Mouse (Mus musculus) thymus, adult 2 months (tissue): Measurements from ENCODE around the gene Ghitm. TPM values are rescaled to one million over a fixed set of nuclear protein-coding genes. Genes with fewer than 3 reads are reported as not detected.

Experiments
- DNase-seq: peaks from one replicate; pipeline ENCODE4 v3.0.0; 2021
- H3K27ac ChIP-seq: fragments of 200-500 bp; 2 replicates; pipeline ENCODE4 v1.5.1; 2012; ENCODE audit warnings: low read length, control low read depth; ENCODE audit not compliant: control insufficient read depth, insufficient read depth
- H3K27me3 ChIP-seq: fragments of 200-500 bp; 2 replicates; pipeline ENCODE4 v1.6.1; 2012; ENCODE audit warnings: mild to moderate bottlenecking, low read length, moderate library complexity, mixed read lengths; ENCODE audit not compliant: control insufficient read depth, insufficient read depth
- H3K36me3 ChIP-seq: fragments of 200-500 bp; 2 replicates; pipeline ENCODE4 v1.6.1; 2012; ENCODE audit warnings: mild to moderate bottlenecking, low read length, moderate library complexity; ENCODE audit not compliant: control insufficient read depth, insufficient read depth
- H3K4me1 ChIP-seq: fragments of 200-500 bp; replicated peaks from 2 replicates; pipeline ENCODE4 v1.6.1; 2012; ENCODE audit warnings: low read length; ENCODE audit not compliant: control insufficient read depth, insufficient read depth
- H3K4me3 ChIP-seq: fragments of 200-500 bp; 2 replicates; pipeline ENCODE4 v1.5.1; 2012; ENCODE audit warnings: mild to moderate bottlenecking, low read length, control low read depth, moderate library complexity; ENCODE audit not compliant: control insufficient read depth, insufficient read depth
- CTCF ChIP-seq: fragments of 200-500 bp; IDR thresholded peaks from 2 replicates; pipeline ENCODE4 v1.5.1; 2012; ENCODE audit warnings: mild to moderate bottlenecking, control low read depth, low read length, moderate library complexity, borderline replicate concordance; ENCODE audit not compliant: control insufficient read depth, poor library complexity, insufficient read depth; ENCODE audit errors: extremely low read depth
- POLR2A ChIP-seq: fragments of 200-500 bp; IDR thresholded peaks from 2 replicates; pipeline ENCODE4 v1.6.1; 2012; ENCODE audit warnings: mild to moderate bottlenecking, low read length, control low read depth, moderate library complexity; ENCODE audit not compliant: control insufficient read depth, poor library complexity, insufficient read depth; ENCODE audit errors: extremely low read depth
- WGBS: fragments of 180-500 bp; shearing (Covaris S2); methylation state at CpG from one replicate; pipeline ENCODE4 v1.1.7; 2018; 5-methylcytosine and 5-hydroxymethylcytosine counted together
- polyA plus RNA-seq: library from polyadenylated mRNA; depleted of rRNA; stranded (reverse); fragments of >200 nt; gene quantifications from 2 replicates; pipeline ENCODE4 v1.2.3, GENCODE M21; 2012; rRNA removed

Ghitm gene
- 104 and 115 TPM in 2 replicates for polyA plus RNA-seq

GRCm38 (mm10) chr14:37135127-37135593 lies at the start of gene Ghitm:
Gene Ghitm, minus strand, starts transcription at chr14:37135272.
- no peaks in the 10 kb centered on the region for H3K4me1 ChIP-seq
- H3K36me3 ChIP-seq = peaks cover 23% of the 10 kb centered on the region
- peak within 1 kb of the TSS; percentile 71 for H3K4me3 ChIP-seq
- peak; percentile 97 for DNase-seq
- TF ChIP-seq CTCF = peak; percentile 33; the same call in 1 of the 2 replicates
- peak; percentile 76; the same call in 1 of the 2 replicates for TF ChIP-seq POLR2A
- H3K27me3 ChIP-seq = no peaks in the 10 kb centered on the region
- WGBS = under 1% methylated on average over 38 of the region's 38 CpGs
- H3K27ac ChIP-seq = no peak within 1 kb of the TSS

- 84% methylated on average over 2 of the region's 2 CpGs for WGBS
- no peak for TF ChIP-seq CTCF
- H3K27ac ChIP-seq = no peak overlapping the region
- no peak overlapping the region for H3K4me3 ChIP-seq
- no peaks in the 10 kb centered on the region for H3K36me3 ChIP-seq
- H3K27me3 ChIP-seq = no peaks in the 10 kb centered on the region
- DNase-seq = no peak
- no peaks in the 10 kb centered on the region for H3K4me1 ChIP-seq
Measured at GRCm38 (mm10) chr14:37184871-37185270, 49.8 kb upstream of the Ghitm start.

- Histone ChIP-seq H3K27me3 (no peaks in the 10 kb centered on the region), H3K36me3 (no peaks in the 10 kb centered on the region), H3K4me3 (no peak overlapping the region), H3K27ac (no peak overlapping the region), H3K4me1 (no peaks in the 10 kb centered on the region)
- TF ChIP-seq POLR2A (no peak), CTCF (no peak)
- DNase-seq = no peak
- WGBS = 73% methylated on average over 3 of the region's 3 CpGs
Measured at GRCm38 (mm10) chr14:37174484-37174883, 39.4 kb upstream of the Ghitm start.

- WGBS = 55% methylated on average over 1 of the region's 1 CpGs
- no peak overlapping the region for H3K27ac ChIP-seq
- H3K4me3 ChIP-seq = no peak overlapping the region
- H3K36me3 ChIP-seq = no peaks in the 10 kb centered on the region
- no peaks in the 10 kb centered on the region for H3K27me3 ChIP-seq
- TF ChIP-seq CTCF (no peak), POLR2A (no peak)
- no peak for DNase-seq
- no peaks in the 10 kb centered on the region for H3K4me1 ChIP-seq
Measured at GRCm38 (mm10) chr14:37165266-37165926, 30.3 kb upstream of the Ghitm start.

- H3K27me3 ChIP-seq = no peaks in the 10 kb centered on the region
- no peaks in the 10 kb centered on the region for H3K4me1 ChIP-seq
- no peak for TF ChIP-seq CTCF
- TF ChIP-seq POLR2A = no peak
- WGBS = 71% methylated on average over 4 of the region's 4 CpGs
- H3K4me3 ChIP-seq = no peak overlapping the region
- DNase-seq = no peak
- H3K27ac ChIP-seq = no peak overlapping the region
- no peaks in the 10 kb centered on the region for H3K36me3 ChIP-seq
Measured at GRCm38 (mm10) chr14:37164392-37165032, 29.4 kb upstream of the Ghitm start.

GRCm38 (mm10) chr14:37163277-37163956 lies 28.3 kb upstream of the Ghitm start:
- DNase-seq = no peak
- no peaks in the 10 kb centered on the region for H3K4me1 ChIP-seq
- H3K27ac ChIP-seq = no peak overlapping the region
- TF ChIP-seq CTCF (no peak), POLR2A (no peak)
- no peaks in the 10 kb centered on the region for H3K27me3 ChIP-seq
- H3K36me3 ChIP-seq = no peaks in the 10 kb centered on the region
- WGBS = 87% methylated on average over 4 of the region's 4 CpGs
- no peak overlapping the region for H3K4me3 ChIP-seq
